Mouse (Mus musculus) regulatory T cell (primary cell): ENCODE measurements around the gene Hpca.

ENCODE experiments used
- in situ Hi-C: fragments of 300-600 bp; cut with MboI, MseI; formaldehyde crosslinking; loops from one replicate; pipeline ENCODE4 v1.15.1; 2025; ENCODE audit warnings: high pct_unique_total_duplicates

The Hpca gene

GRCm38 (mm10) chr4:129111350-129111749 is 10.5 kb downstream of the Hpca start:
- in situ Hi-C loops: no loop called here

- in situ Hi-C loops: no loop called here
Observed at GRCm38 (mm10) chr4:129110804-129111203, 11.0 kb downstream of the Hpca start.

DNA sequence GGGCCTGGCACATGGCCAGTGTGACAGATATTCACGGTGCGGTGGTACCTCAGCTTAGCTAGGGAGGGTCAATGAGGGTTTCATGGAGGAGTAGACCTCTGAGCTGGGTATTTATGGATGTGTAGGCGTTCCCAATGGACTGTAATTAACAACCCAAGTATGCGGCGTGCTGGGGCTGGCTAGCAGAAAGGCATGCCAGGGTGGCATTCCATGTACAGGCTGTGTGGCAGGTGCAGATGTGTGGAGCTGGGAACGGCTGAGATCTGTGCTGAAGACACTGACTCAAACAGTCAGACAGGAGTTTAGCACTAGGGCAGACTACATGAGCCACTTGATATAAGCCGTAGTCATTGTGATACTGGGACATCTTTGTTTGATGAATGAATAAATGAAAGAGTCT is 13.2 kb downstream of the Hpca start:
- in situ Hi-C loops: no loop called here

DNA sequence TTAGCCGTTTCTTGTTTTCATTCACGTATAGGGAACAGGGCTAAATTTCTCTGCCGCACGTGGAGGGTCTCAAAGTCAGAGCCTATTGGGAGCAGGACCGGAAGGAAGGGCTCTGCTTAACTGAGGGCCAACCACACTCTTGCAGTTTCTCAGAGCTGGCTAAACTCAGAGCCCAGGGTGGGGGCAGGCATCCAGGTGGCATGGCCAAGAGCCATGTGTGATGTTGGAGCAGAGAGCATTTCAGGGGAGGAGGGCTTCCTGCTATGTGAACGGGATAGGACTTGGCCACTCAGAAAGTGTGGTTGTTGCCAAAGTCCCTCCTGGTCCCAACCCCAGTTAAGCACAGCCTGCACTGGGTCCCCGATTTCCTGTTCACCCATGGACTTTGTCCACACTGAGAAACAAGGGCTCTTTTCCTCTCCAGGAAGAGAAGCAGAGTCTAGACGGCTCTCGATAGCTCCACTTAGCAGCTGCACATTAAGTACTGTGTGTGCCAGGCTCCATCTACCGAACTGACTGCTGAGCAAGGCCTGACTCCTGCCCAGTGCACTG is 14.4 kb downstream of the Hpca start:
- in situ Hi-C loops: no loop called here

GRCm38 (mm10) chr4:129106073-129106472 is 15.8 kb downstream of the Hpca start:
- in situ Hi-C loops: no loop called here

DNA sequence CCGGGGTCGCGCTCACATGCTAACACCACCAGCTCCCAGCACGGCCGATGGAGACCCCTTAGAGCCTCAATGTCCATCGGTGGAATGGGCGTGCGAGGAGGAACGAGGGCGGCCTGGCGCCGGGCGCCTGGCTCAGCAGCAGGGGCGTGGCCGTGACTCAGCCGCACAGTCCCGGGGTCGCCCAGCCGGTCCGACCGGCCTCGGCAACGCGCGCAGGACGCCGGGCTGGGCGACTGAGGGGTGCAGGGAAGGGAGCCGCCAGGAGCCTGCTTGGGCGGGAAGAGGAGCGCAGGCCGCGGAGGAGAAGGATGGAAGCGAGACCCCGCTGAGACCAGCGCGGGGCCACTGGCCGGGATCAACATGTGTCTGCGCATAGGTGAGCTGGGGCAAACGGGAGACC is 16.5 kb downstream of the Hpca start, which contains the start of gene Tmem54:
Tmem54 (plus strand) TSS at position 193 of the 400 bp plus-strand sequence.
- in situ Hi-C loops: no loop called here

- in situ Hi-C loops: no loop called here
Observed at GRCm38 (mm10) chr4:129102133-129102829, 19.6 kb downstream of the Hpca start.

DNA sequence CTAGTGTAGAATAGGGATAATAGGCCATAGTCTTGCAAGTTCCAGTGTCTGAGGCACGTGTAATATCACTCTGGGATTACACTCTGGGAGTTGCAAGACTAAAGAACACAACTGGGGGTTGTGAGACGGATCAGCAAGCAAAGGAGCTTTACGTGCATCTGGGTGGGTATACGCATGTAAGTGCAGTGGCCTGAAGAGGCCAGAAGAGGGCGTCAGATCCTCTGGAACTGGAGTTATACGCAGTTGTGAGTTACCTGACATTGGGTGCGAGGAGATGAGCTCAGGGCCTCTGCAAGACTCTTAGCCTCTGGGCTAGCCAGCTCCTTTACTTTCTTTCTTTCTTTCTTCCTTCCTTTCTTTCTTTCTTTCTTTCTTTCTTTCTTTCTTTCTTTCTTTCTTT is 24.8 kb downstream of the Hpca start:
- in situ Hi-C loops: no loop called here

DNA sequence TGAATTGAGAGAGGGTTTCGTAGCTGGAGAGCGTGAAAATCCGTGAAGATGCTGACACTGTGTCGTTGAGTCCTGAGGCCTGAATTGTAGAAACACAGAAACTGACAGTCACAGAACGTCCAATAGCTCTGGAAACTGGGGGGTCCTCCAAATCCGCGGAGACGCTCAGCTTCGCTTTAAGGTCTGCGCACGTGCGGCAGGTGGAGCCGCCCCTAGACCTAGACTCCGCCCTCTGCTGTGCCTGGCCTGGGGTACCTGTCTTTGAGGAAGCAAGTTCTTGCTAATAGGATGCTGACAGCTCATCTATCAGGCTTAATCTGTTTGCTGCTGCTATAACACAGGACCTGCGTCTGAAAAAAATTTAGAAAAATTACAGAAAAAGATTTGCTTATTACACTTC is 26.6 kb downstream of the Hpca start:
- in situ Hi-C loops: no loop called here

DNA sequence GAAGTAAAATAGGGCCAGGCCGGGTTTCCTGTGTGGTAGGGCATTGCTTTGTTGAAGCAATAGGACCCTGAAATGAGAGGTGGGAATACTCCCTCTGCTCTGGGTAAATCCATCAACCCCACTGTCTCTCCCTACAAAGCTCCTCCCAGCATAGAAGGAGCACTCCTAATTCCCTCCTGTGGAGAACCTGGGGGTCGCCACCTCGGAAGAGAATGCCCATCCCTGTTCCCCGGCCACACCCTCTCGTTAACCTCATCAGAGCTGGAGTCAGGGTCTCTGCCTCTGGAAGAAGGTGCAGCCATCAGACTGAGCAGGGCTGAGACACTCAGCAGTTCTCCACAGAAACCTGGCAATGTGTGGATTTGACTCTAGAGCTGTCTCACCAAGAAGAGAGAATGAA is 34.0 kb downstream of the Hpca start:
- in situ Hi-C loops: loop anchor here (5.0 kb wide), 1 partner anchor 131 kb away; no protein-coding TSS in a partner anchor

- in situ Hi-C loops: loop anchor here (5.0 kb wide), 1 partner anchor 129 kb away; no protein-coding TSS in a partner anchor
Observed at GRCm38 (mm10) chr4:129086078-129086477, 35.8 kb downstream of the Hpca start.

- in situ Hi-C loops: loop anchor here (5.0 kb wide), 1 partner anchor 128 kb away; no protein-coding TSS in a partner anchor
Observed at GRCm38 (mm10) chr4:129084896-129085295, 36.9 kb downstream of the Hpca start.

DNA sequence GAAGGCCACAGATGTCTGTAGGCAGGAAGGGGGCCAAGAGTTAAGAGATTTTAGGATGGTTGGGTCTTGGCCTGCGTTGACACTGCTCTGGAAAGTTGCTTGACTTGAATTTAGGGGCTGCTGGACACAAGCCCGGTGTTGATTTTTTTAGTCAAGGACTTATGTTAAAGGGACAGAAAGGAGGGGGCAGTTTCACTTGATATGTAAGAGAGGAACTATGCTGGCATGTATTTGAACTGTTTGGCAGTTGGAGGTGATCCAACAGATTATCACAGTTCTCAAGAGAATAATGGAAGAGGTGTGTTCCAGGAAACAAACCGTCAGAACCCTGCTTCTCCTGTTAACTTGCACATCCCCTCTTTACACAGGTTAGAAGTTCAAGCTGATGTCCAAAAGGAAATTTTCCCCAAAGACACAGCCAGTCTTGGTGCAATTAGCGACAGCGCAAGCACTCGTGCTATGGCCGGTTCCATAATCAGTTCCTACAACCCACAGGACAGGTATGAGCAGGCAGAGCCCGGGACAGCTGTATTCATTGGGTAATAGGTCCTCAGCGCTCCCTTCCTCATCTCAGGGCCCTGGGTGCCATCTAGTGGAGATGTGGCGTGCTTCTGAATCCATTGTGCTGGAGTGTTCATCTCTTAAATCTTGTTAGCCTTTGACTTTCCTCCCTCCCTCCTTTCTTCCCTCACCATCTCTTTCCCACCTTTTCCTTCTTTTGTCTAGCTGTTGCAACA is 39.3 kb downstream of the Hpca start:
- in situ Hi-C loops: no loop called here

GRCm38 (mm10) chr4:129081939-129082338 is 39.9 kb downstream of the Hpca start:
- in situ Hi-C loops: no loop called here

- in situ Hi-C loops: no loop called here
Observed at GRCm38 (mm10) chr4:129081512-129081911, 40.3 kb downstream of the Hpca start.

GRCm38 (mm10) chr4:129081041-129081440 is 40.8 kb downstream of the Hpca start:
- in situ Hi-C loops: no loop called here

- in situ Hi-C loops: no loop called here
Observed at GRCm38 (mm10) chr4:129079126-129079525, 42.7 kb downstream of the Hpca start.

DNA sequence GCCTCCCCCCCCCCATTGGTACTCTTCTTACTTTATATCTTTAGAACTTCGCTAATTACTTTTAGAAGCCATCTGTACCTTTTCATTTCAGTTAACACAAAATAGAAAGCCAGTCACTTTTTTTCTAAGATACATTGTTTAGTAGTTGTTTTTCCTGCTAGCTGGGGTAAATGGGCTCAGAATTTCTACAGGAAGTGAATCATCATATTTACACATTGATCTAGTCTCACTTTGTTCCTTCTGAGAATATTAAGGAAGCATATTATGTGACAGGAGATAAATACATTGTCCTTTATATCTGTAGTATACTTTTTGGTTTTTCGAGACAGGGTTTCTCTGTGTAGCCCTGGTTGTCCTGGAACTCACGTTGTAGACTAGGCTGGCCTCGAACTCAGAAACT is 53.0 kb downstream of the Hpca start:
- in situ Hi-C loops: no loop called here

DNA sequence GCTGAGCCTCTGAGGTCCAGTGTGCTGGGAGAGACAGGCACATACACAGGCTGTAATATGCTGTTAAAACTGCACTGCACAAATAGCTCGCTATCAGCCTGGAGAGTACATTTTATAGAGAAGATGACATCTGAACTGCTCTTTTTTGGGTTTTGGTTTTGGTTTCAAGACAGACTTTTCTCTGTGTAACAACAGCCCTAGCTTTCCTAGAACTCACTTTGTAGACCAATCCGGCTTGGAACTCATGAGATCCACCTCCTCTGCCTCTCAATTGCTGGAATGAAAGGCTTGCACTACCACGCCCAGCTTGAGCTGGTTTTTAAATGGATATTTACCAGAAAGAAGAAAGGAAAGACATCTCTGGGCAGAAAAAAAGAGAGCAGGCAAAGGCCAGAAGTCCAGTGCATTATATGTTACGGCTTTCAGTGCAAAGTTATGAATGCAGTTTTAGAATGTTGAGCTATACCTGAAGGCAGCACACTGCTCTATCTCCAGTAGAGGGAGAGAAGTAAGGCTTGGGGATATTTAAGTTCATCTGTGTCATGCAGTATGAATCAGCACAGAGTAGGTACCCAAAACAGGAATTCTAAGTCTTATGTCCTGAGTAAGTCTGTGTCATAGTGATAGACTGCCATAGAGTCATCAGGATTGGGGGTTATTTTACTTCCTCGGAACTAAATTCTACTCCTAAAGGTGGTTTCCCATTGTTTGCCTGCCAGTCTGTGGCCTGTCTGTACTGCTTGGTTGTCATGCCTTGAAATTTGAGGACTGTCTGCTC is 54.0 kb downstream of the Hpca start:
- in situ Hi-C loops: no loop called here

DNA sequence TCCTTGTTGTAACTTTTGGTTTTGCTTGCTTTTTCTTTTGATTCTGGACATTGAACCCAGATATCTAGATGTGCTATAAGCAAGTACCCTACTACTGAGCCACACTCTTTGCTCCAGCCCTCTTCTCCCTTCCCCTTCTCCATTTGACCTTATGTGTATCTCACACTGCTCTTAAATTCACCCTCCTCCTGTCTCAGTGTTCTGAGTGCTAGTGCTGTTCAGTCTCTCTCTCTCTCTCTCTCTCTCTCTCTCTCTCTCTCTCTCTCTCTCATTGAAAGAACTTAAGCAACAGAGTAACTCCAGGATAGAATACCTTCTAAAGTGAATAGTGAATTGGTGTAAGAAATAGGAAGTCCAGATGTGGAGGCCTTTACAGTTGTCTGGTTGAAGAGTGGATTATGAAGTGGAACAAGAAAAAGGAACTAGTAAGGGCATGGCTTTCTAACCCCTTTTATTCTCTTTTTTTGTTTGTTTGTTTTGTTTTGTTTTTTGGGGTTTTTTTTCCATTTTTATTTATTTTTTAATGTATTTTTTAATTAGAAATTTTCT is 56.1 kb downstream of the Hpca start:
- in situ Hi-C loops: no loop called here

GRCm38 (mm10) chr4:129062281-129063075 is 59.4 kb downstream of the Hpca start:
- in situ Hi-C loops: no loop called here
